Mouse (Mus musculus): ENCODE results near the gene Clec4b1. TPM values are rescaled to one million over a fixed set of nuclear protein-coding genes. Genes with fewer than 3 reads are reported as not detected.
"Not testable (repeated sequence)": the region's sequence is repeated elsewhere in the genome, so short reads cannot be mapped to it uniquely, and the experiment has no call there.

The Clec4b1 gene
- polyA plus RNA-seq (2016; fragmentation: Nextera tagmentation; extraction: Ambion mirVana) = not detected in 2 replicates

- H3K4me2 ChIP-seq = no peak within 1 kb of the TSS
- H3K36me3 ChIP-seq (replicated peaks) = no peaks in the 10 kb centered on the region
- 0 out of 2 replicates have a peak, but pooled peaks cover 3% of the 10 kb centered on the region for H3K9me3 ChIP-seq
- H3K4me3 ChIP-seq (replicated peaks) = no peak within 1 kb of the TSS
- no peaks in the 10 kb centered on the region for H3K4me1 ChIP-seq
- H3K27ac ChIP-seq = no peak within 1 kb of the TSS
- H3K27me3 ChIP-seq = no peaks in the 10 kb centered on the region
- 83% methylated on average over 2 of the region's 2 CpGs for WGBS
- no peak within 1 kb of the TSS for H3K9ac ChIP-seq
- no peak for ATAC-seq (ENCODE audit: low FRiP score)
Measured at GRCm38 (mm10) chr6:123049742-123050372, at the start of gene Clec4b1. TSS of gene Clec4b1 (plus strand) at chr6:123049962.

- H3K27ac ChIP-seq; H3K4me2 ChIP-seq; H3K9me3 ChIP-seq; H3K4me1 ChIP-seq; H3K9ac ChIP-seq; H3K4me3 ChIP-seq (replicated peaks); ATAC-seq (ENCODE audit: low FRiP score); H3K27me3 ChIP-seq; H3K36me3 ChIP-seq (replicated peaks): not testable (repeated sequence)
- 69% methylated on average over 2 of the region's 2 CpGs for WGBS
Measured at GRCm38 (mm10) chr6:123004696-123005095, 45.1 kb upstream of the Clec4b1 start.

GRCm38 (mm10) chr6:123005591-123005990 is 44.2 kb upstream of the Clec4b1 start:
- H3K27ac ChIP-seq = no peak overlapping the region
- no peaks in the 10 kb centered on the region for H3K36me3 ChIP-seq (replicated peaks)
- H3K4me2 ChIP-seq = no peak overlapping the region
- ATAC-seq (ENCODE audit: low FRiP score) = no peak
- no peaks in the 10 kb centered on the region for H3K9me3 ChIP-seq
- H3K4me3 ChIP-seq (replicated peaks) = no peak overlapping the region
- H3K27me3 ChIP-seq = no peaks in the 10 kb centered on the region
- no peaks in the 10 kb centered on the region for H3K4me1 ChIP-seq
- WGBS = 63% methylated on average over 1 of the region's 1 CpGs
- H3K9ac ChIP-seq = no peak overlapping the region

GRCm38 (mm10) chr6:123095125-123095843 is 45.5 kb downstream of the Clec4b1 start:
- no peaks in the 10 kb centered on the region for H3K4me1 ChIP-seq
- no peak overlapping the region for H3K4me2 ChIP-seq
- H3K4me3 ChIP-seq (replicated peaks) = no peak overlapping the region
- WGBS = 90% methylated on average over 4 of the region's 4 CpGs
- H3K27ac ChIP-seq = no peak overlapping the region
- H3K9me3 ChIP-seq = no peaks in the 10 kb centered on the region
- no peak overlapping the region for H3K9ac ChIP-seq
- no peak for ATAC-seq (ENCODE audit: low FRiP score)
- H3K36me3 ChIP-seq (replicated peaks) = no peaks in the 10 kb centered on the region
- no peaks in the 10 kb centered on the region for H3K27me3 ChIP-seq

GRCm38 (mm10) chr6:123106128-123106527 is 56.4 kb downstream of the Clec4b1 start, which contains the start of gene Clec4a2:
TSS of gene Clec4a2 (plus strand) at chr6:123106428.
- H3K4me3 ChIP-seq (replicated peaks); H3K9me3 ChIP-seq; H3K4me1 ChIP-seq; ATAC-seq (ENCODE audit: low FRiP score); H3K4me2 ChIP-seq; H3K27ac ChIP-seq; H3K9ac ChIP-seq; H3K27me3 ChIP-seq; H3K36me3 ChIP-seq (replicated peaks): not testable (repeated sequence)
- WGBS = 73% methylated on average over 1 of the region's 1 CpGs

Other genes starting within 250 kb of the Clec4b1 start
- gene Slc2a3, start 248.3 kb upstream of the Clec4b1 start, polyA plus RNA-seq (2016; fragmentation: Nextera tagmentation; extraction: Ambion mirVana) = 17.7 and 24.2 TPM in 2 replicates
- 5.7 and 5.8 TPM in 2 replicates for gene Foxj2, start 230.0 kb upstream of the Clec4b1 start, polyA plus RNA-seq (2016; fragmentation: Nextera tagmentation; extraction: Ambion mirVana)
- gene C3ar1, start 193.8 kb upstream of the Clec4b1 start, polyA plus RNA-seq (2016; fragmentation: Nextera tagmentation; extraction: Ambion mirVana) = 1.2 TPM in 2 replicates
- gene Necap1, start 175.5 kb upstream of the Clec4b1 start, polyA plus RNA-seq (2016; fragmentation: Nextera tagmentation; extraction: Ambion mirVana) = 67.0 and 73.4 TPM in 2 replicates
- 0.67 and 0.87 TPM in 2 replicates for gene Clec4a1, start 128.1 kb upstream of the Clec4b1 start, polyA plus RNA-seq (2016; fragmentation: Nextera tagmentation; extraction: Ambion mirVana)
- 0.38 and 0.59 TPM in 2 replicates for gene Clec4a3, start 97.4 kb upstream of the Clec4b1 start, polyA plus RNA-seq (2016; fragmentation: Nextera tagmentation; extraction: Ambion mirVana)
- gene Clec4a4, start 59.6 kb upstream of the Clec4b1 start, polyA plus RNA-seq (2016; fragmentation: Nextera tagmentation; extraction: Ambion mirVana) = not detected in 2 replicates
- gene Clec4a2, start 56.5 kb downstream of the Clec4b1 start, polyA plus RNA-seq (2016; fragmentation: Nextera tagmentation; extraction: Ambion mirVana) = 0.73 and 0.98 TPM in 2 replicates
- gene Clec4b2, start 122.9 kb downstream of the Clec4b1 start, polyA plus RNA-seq (2016; fragmentation: Nextera tagmentation; extraction: Ambion mirVana) = not detected in 2 replicates
- gene Clec4n, start 179.9 kb downstream of the Clec4b1 start, polyA plus RNA-seq (2016; fragmentation: Nextera tagmentation; extraction: Ambion mirVana) = 0.47 and 0.51 TPM in 2 replicates
- gene Clec4d, start 212.1 kb downstream of the Clec4b1 start, polyA plus RNA-seq (2016; fragmentation: Nextera tagmentation; extraction: Ambion mirVana) = not detected in 2 replicates
- not detected in 2 replicates for gene Clec4e, start 239.9 kb downstream of the Clec4b1 start, polyA plus RNA-seq (2016; fragmentation: Nextera tagmentation; extraction: Ambion mirVana)